Mouse (Mus musculus) liver, postnatal 0 days (tissue): ENCODE results near the gene Prkch.

Experiments used
- CTCF ChIP-seq: sonication (generic); IDR thresholded peaks from 2 replicates; pipeline ENCODE4 v1.5.1; 2016; ENCODE audit warnings: antibody characterized with exemption, low read depth
- EP300 ChIP-seq: IDR thresholded peaks from 2 replicates; pipeline ENCODE4 v1.6.1; 2016; ENCODE audit warnings: antibody characterized with exemption, low read depth, mild to moderate bottlenecking

GRCm38 (mm10) chr12:73617652-73618051, 33.1 kb downstream of the Prkch start:
- no peak for TF ChIP-seq EP300
- no peak for TF ChIP-seq CTCF
